Mouse (Mus musculus) CH12.LX (cell line): Measurements from ENCODE around the gene Cdhr4. TPM values are rescaled to one million over a fixed set of nuclear protein-coding genes. Genes with fewer than 3 reads are reported as not detected.

Experiments
- DNase-seq: peaks from one replicate; pipeline ENCODE4 v3.0.0-alpha.2; 2013; ENCODE audit errors: extremely low read depth
- H3K27ac ChIP-seq: 2 replicates; pipeline ENCODE4 v1.5.1; 2012; ENCODE audit warnings: low read depth, mild to moderate bottlenecking, control low read depth, moderate library complexity; ENCODE audit not compliant: insufficient read depth
- H3K27me3 ChIP-seq: replicated peaks from 2 replicates; pipeline ENCODE3; 2012; ENCODE audit warnings: inconsistent platforms
- H3K36me3 ChIP-seq, 2 experiments: replicated peaks in 1 of 2; 2 replicates each; pipeline versions ENCODE3 to v1.6.1; 2012; ENCODE audit warnings: inconsistent platforms in 1 of 2, low read length in 1 of 2, mild to moderate bottlenecking in 1 of 2, mixed read lengths in 1 of 2, moderate library complexity in 1 of 2; ENCODE audit not compliant: control insufficient read depth in 1 of 2, insufficient read depth in 1 of 2
- H3K4me1 ChIP-seq, 2 experiments: 2 replicates each; pipeline ENCODE4 v1.6.1; 2012; ENCODE audit warnings: inconsistent platforms in 1 of 2, moderate library complexity in 1 of 2; ENCODE audit not compliant: insufficient read depth in 2 of 2, control insufficient read depth in 1 of 2
- H3K4me2 ChIP-seq: 2 replicates; pipeline ENCODE4 v1.6.1; 2012; ENCODE audit warnings: low read depth, mild to moderate bottlenecking, control low read depth; ENCODE audit not compliant: poor library complexity, insufficient read depth, severe bottlenecking
- H3K4me3 ChIP-seq, 3 experiments: fragments of 150-350 bp in 1 of 3; sonication (generic) in 1 of 3; replicated peaks in 1 of 3; 2 replicates each; pipeline versions ENCODE3 to v1.5.1; 2011 to 2012; ENCODE audit warnings: low read depth in 2 of 3, low read length in 2 of 3, mild to moderate bottlenecking in 2 of 3, moderate library complexity in 2 of 3, control low read depth in 1 of 3, improper control_type of control experiment in 1 of 3, inconsistent platforms in 1 of 3, mixed read lengths in 1 of 3; ENCODE audit not compliant: poor library complexity in 1 of 3
- H3K79me2 ChIP-seq: replicated peaks from 2 replicates; pipeline ENCODE4 v1.6.1; 2012; ENCODE audit warnings: mild to moderate bottlenecking, moderate library complexity; ENCODE audit not compliant: control insufficient read depth, poor library complexity, insufficient read depth, severe bottlenecking; ENCODE audit errors: extremely low read depth
- H3K9ac ChIP-seq: 2 replicates; pipeline ENCODE4 v1.6.1; 2012; ENCODE audit warnings: low read depth, mild to moderate bottlenecking, control low read depth, moderate library complexity; ENCODE audit not compliant: insufficient read depth
- H3K9me3 ChIP-seq: replicated peaks from 2 replicates; pipeline ENCODE3; 2012; ENCODE audit warnings: low read length, inconsistent platforms, mixed read lengths
- CTCF ChIP-seq, 2 experiments: IDR thresholded peaks in 1 of 2; conservative IDR thresholded peaks in 1 of 2; 2 replicates each; pipeline ENCODE4 v1.5.1; 2011 to 2012; ENCODE audit warnings: low read depth in 2 of 2, low read length in 2 of 2, improper control_type of control experiment in 1 of 2, inconsistent platforms in 1 of 2, mild to moderate bottlenecking in 1 of 2, moderate library complexity in 1 of 2
- E2F4 ChIP-seq: IDR thresholded peaks from 2 replicates; pipeline ENCODE4 v1.6.1; 2011; ENCODE audit warnings: low read depth, low read length, improper control_type of control experiment; ENCODE audit not compliant: insufficient replicate concordance
- ETS1 ChIP-seq: conservative IDR thresholded peaks from 2 replicates; pipeline ENCODE4 v1.6.1; 2012; ENCODE audit warnings: low read depth, mild to moderate bottlenecking, inconsistent platforms, low read length, improper control_type of control experiment, moderate library complexity
- GABPA ChIP-seq: IDR thresholded peaks from 2 replicates; pipeline ENCODE4 v1.6.1; 2012; ENCODE audit warnings: low read depth, low read length, improper control_type of control experiment, inconsistent platforms; ENCODE audit not compliant: insufficient replicate concordance
- JUND ChIP-seq: conservative IDR thresholded peaks from 2 replicates; pipeline ENCODE4 v1.6.1; 2011; ENCODE audit warnings: low read depth, low read length, improper control_type of control experiment
- MAX ChIP-seq: IDR thresholded peaks from 2 replicates; pipeline ENCODE4 v1.6.1; 2011; ENCODE audit warnings: low read length, improper control_type of control experiment
- MAZ ChIP-seq: IDR thresholded peaks from 2 replicates; pipeline ENCODE4 v1.6.1; 2012; ENCODE audit warnings: low read depth, mild to moderate bottlenecking, inconsistent platforms, low read length, improper control_type of control experiment, moderate library complexity
- MEF2A ChIP-seq: IDR thresholded peaks from 2 replicates; pipeline ENCODE4 v1.6.1; 2014; ENCODE audit warnings: low read depth, mild to moderate bottlenecking, inconsistent platforms, low read length, improper control_type of control experiment, borderline replicate concordance
- NRF1 ChIP-seq: IDR thresholded peaks from 2 replicates; pipeline ENCODE4 v1.6.1; 2014; ENCODE audit warnings: low read depth, mild to moderate bottlenecking, inconsistent platforms, low read length, improper control_type of control experiment, moderate library complexity
- POLR2A ChIP-seq: IDR thresholded peaks from 2 replicates; pipeline ENCODE4 v1.6.1; 2011; ENCODE audit warnings: low read depth, mild to moderate bottlenecking, improper control_type of control experiment, low read length
- SIN3A ChIP-seq: IDR thresholded peaks from 2 replicates; pipeline ENCODE4 v1.6.1; 2012; ENCODE audit warnings: low read length, improper control_type of control experiment, inconsistent platforms
- SMC3 ChIP-seq: IDR thresholded peaks from 2 replicates; pipeline ENCODE4 v1.6.1; 2011; ENCODE audit warnings: low read depth, low read length, improper control_type of control experiment
- TBP ChIP-seq: conservative IDR thresholded peaks from 2 replicates; pipeline ENCODE4 v1.6.1; 2011; ENCODE audit warnings: low read depth, low read length, improper control_type of control experiment
- USF1 ChIP-seq: IDR thresholded peaks from 2 replicates; pipeline ENCODE4 v1.6.1; 2014; ENCODE audit warnings: low read depth, mild to moderate bottlenecking, inconsistent platforms, low read length, improper control_type of control experiment
- USF2 ChIP-seq: conservative IDR thresholded peaks from 2 replicates; pipeline ENCODE4 v1.6.1; 2011; ENCODE audit warnings: low read depth, low read length, improper control_type of control experiment
- ZC3H11A ChIP-seq: IDR thresholded peaks from 2 replicates; pipeline ENCODE4 v1.6.1; 2012; ENCODE audit warnings: low read depth, mild to moderate bottlenecking, inconsistent platforms, low read length, improper control_type of control experiment
- ZNF384 ChIP-seq: IDR thresholded peaks from 2 replicates; pipeline ENCODE4 v1.6.1; 2012; ENCODE audit warnings: low read depth, low read length, improper control_type of control experiment, inconsistent platforms
- dilution Hi-C: fragments of 300-500 bp; cut with MboI; formaldehyde crosslinking; loops from 2 replicates; pipeline ENCODE4 v1.14.3; 2020; ENCODE audit warnings: low sequenced_read_pairs; ENCODE audit not compliant: extremely low pct_unique_long_range_greater_than_20kb, extremely low pct_ligation_motif_present
- in situ Hi-C: fragments of 300-500 bp; cut with MboI; formaldehyde crosslinking; loops from 3 replicates; pipeline ENCODE4 v1.14.3; 2019; ENCODE audit warnings: low sequenced_read_pairs, low pct_ligation_motif_present, low pct_unique_long_range_greater_than_20kb, mixed read lengths
- polyA plus RNA-seq: library from polyadenylated mRNA; unstranded; fragments of >175 nt; gene quantifications from 2 replicates; pipeline ENCODE4 v1.2.1, GENCODE M21; 2012; ENCODE audit warnings: low read depth; ENCODE audit not compliant: insufficient read length
- total RNA-seq, 2 experiments: library from RNA; depleted of rRNA; stranded (reverse); fragments of 300-350 nt in 1 of 2; fragments of >200 nt in 1 of 2; gene quantifications; 2 replicates each; pipeline ENCODE4 v1.2.3; 2012 to 2014

Gene Cdhr4
- total and polyA plus RNA-seq, 3 experiments, result 0.35 to 0.79 TPM; not detected in 1

DNA sequence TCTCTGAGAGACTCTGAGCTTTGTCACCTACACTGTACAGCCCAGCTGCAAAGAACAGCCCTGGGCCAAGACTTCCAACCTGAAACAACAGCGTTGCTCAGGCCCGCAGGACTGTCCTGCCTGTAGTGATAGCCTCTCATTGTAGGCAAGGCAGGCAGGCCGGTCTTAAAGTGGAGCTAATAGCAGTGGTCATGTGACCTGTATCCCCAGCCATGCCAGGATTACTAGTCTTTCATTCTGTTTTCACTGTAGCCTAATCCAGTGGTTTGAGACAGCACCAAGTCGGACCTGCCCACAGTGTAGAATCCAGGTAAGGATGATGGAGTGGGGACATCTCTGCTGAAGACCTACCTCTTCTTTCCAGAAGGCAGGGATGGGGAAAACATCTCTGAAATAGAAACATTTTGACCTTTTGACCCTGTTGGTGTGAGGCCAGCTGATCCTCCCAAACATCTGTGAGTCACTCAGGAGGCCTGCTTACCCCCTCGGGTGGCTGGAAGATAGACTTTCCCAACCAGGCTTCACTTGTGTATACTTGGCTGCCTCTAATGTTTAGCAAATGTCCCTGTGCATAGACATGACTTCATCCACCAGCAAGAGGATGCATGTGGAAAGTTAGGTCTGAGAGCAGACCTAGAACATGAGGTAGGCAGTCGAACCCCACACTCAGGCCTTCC, 36.5 kb upstream of the Cdhr4 start:
- peaks cover 0 to 23% of the 10 kb centered on the region in 2 experiments; a peak in 2 of 4 replicates for H3K4me1 ChIP-seq
- no peak overlapping the region for H3K27ac ChIP-seq
- no peaks in the 10 kb centered on the region for H3K9me3 ChIP-seq
- DNase-seq, result no peak
- no peaks in the 10 kb centered on the region for H3K27me3 ChIP-seq
- peaks cover 33% of the 10 kb centered on the region for H3K79me2 ChIP-seq
- peaks cover 38 to 72% of the 10 kb centered on the region in 2 experiments for H3K36me3 ChIP-seq
- TF ChIP-seq USF2, result no peak
- TF ChIP-seq NRF1, result no peak
- no peak for TF ChIP-seq ETS1
- TF ChIP-seq CTCF (conservative IDR thresholded peaks at IDR 0.05 in 1 of 2, IDR thresholded peaks at IDR 0.05 in 1 of 2; ENCODE audit: low read depth in 2 of 2, low read length in 2 of 2), result no peak
- TF ChIP-seq ZNF384, result no peak
- TF ChIP-seq GABPA, result no peak
- no peak for TF ChIP-seq TBP
- TF ChIP-seq ZC3H11A, result no peak
- no peak overlapping the region for H3K4me3 ChIP-seq
- dilution Hi-C loops, result no loop called here
- no peak overlapping the region for H3K9ac ChIP-seq
- in situ Hi-C loops, result no loop called here
- no peak overlapping the region for H3K4me2 ChIP-seq

DNA sequence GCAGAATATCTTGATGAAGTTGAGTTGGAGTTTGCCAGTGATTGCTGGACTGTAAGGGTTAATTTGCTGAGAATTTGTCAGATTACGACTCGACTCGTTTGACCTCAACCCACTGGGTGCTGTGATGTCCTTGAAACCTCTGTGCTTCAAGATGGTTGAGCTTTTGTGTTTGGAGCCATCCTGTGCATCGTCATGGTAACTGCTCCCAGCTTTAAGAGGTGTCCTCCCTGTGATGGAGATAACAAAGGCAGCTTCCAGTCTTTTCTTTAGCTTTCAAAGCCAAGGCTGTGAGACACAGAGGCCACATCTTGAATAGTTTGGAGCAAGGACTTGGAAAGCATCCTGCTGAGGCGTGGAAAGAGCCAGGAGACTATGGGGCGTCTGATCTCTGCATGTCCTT, 35.2 kb upstream of the Cdhr4 start:
- Histone ChIP-seq H3K36me3 (peaks cover 46 to 86% of the 10 kb centered on the region in 2 experiments), H3K4me3 (no peak overlapping the region)
- in situ Hi-C loops, result no loop called here

GRCm38 (mm10) chr9:107959896-107960295, 32.4 kb upstream of the Cdhr4 start:
- dilution Hi-C loops, result no loop called here
- TF ChIP-seq MAZ (no peak), USF2 (no peak), JUND (no peak), USF1 (no peak), SMC3 (no peak), E2F4 (no peak), SIN3A (no peak), MEF2A (no peak), MAX (no peak)
- Histone ChIP-seq H3K9me3 (no peaks in the 10 kb centered on the region), H3K9ac (no peak overlapping the region), H3K36me3 (peaks cover 61 to 96% of the 10 kb centered on the region in 2 experiments), H3K4me1 (peaks cover 3 to 25% of the 10 kb centered on the region in 2 experiments), H3K4me2 (no peak overlapping the region), H3K27ac (no peak overlapping the region), H3K79me2 (no peaks in the 10 kb centered on the region), H3K4me3 (no peak overlapping the region), H3K27me3 (no peaks in the 10 kb centered on the region)
- DNase-seq, result no peak
- in situ Hi-C loops, result loop anchor here (5.0 kb wide), 1 partner anchor 37 kb away; the partner anchor contains the start of gene Gm20662

More for the DNA sequence above, 35.2 kb upstream of the Cdhr4 start:
- no peak overlapping the region for H3K27ac ChIP-seq
- H3K9me3 ChIP-seq, result no peaks in the 10 kb centered on the region
- DNase-seq, result no peak
- peaks cover 1 to 30% of the 10 kb centered on the region in 2 experiments for H3K4me1 ChIP-seq
- no peaks in the 10 kb centered on the region for H3K27me3 ChIP-seq
- H3K9ac ChIP-seq, result no peak overlapping the region
- H3K4me2 ChIP-seq, result no peak overlapping the region
- TF ChIP-seq POLR2A, result no peak
- no peak for TF ChIP-seq ETS1
- no peak for TF ChIP-seq MEF2A
- peaks cover 20% of the 10 kb centered on the region for H3K79me2 ChIP-seq
- dilution Hi-C loops, result no loop called here
